Comparison of ENCODE assay signal across 9 mouse cellular contexts in genomic region chr11:75467512-75468215, GRCm38 (mm10). TPM values are rescaled to one million over a fixed set of nuclear protein-coding genes. Genes with fewer than 3 reads are reported as not detected.
A peak's percentile ranks its signal among the peaks of the same experiment; 100 is the strongest.
DNase-seq lines count a peak whose midpoint lies in the region; ATAC-seq and TF ChIP-seq lines count a peak whose summit lies in the region.
"Had no signal": no experiment of that assay in that cellular context is flagged by ENCODE, and none has a peak within 500 bp of the region (broad histone marks: within the 10 kb centered on the region; RNA-seq: fewer than 3 reads in every experiment).

No protein-coding gene starts in this region.

- H3K9ac ChIP-seq in hindbrain, embryonic 12.5 days, result peak overlapping the region; percentile 53
- peak overlapping the region; percentile 75 for H3K9ac ChIP-seq in limb, embryonic 13.5 days
- peak overlapping the region; percentile 82 for H3K9ac ChIP-seq in stomach, embryonic 16.5 days (ENCODE audit: low read length)

- ATAC-seq in hindbrain, embryonic 12.5 days (ENCODE audit: low FRiP score), result no peak
- ATAC-seq in limb, embryonic 13.5 days (ENCODE audit: low FRiP score, low read depth), result peak; percentile 71; the same call in 1 of the 2 replicates
- ATAC-seq in stomach, embryonic 16.5 days (ENCODE audit: insufficient read depth, low FRiP score), result peak; percentile 77
- no peak for ATAC-seq in activated CD4-positive, CD25-positive, alpha-beta regulatory T cell, adult 4 months
- ATAC-seq: Patski had no signal

- no peaks in the 10 kb centered on the region; the same call in 1 of the 2 replicates for H3K4me1 ChIP-seq in bone marrow, adult 2 months (ENCODE audit: control insufficient read depth, insufficient read depth, low read length)
- peaks cover 19% of the 10 kb centered on the region for H3K4me1 ChIP-seq in hindbrain, embryonic 12.5 days
- peaks cover 24% of the 10 kb centered on the region for H3K4me1 ChIP-seq in limb, embryonic 13.5 days
- peaks cover 22% of the 10 kb centered on the region for H3K4me1 ChIP-seq in midbrain, embryonic 10.5 days
- H3K4me1 ChIP-seq in stomach, embryonic 16.5 days (ENCODE audit: control insufficient read depth, insufficient read depth, low read length), result peaks cover 20% of the 10 kb centered on the region

- peak; percentile 32 for DNase-seq in CD4-positive helper T cell, adult 2 months (ENCODE audit: low read depth, low spot score)
- DNase-seq in gastrocnemius, adult 18-20 months (ENCODE audit: low spot score), result peak; percentile 66
- DNase-seq in midbrain, embryonic 10.5 days (ENCODE audit: low spot score), result peak; percentile 56

- H3K27me3 ChIP-seq in hindbrain, embryonic 12.5 days, result 0 out of 2 replicates have a peak, but pooled peaks cover 5% of the 10 kb centered on the region
- H3K27me3 ChIP-seq in limb, embryonic 13.5 days, result peaks cover 2% of the 10 kb centered on the region; the same call in 1 of the 2 replicates
- H3K27me3 ChIP-seq in midbrain, embryonic 10.5 days (ENCODE audit: low read depth, poor library complexity, severe bottlenecking), result peaks cover 19% of the 10 kb centered on the region
- H3K27me3 ChIP-seq in stomach, embryonic 16.5 days (ENCODE audit: control insufficient read depth, insufficient read depth, low read length), result no peaks in the 10 kb centered on the region
- H3K27me3 ChIP-seq: Patski had no signal

- H3K4me3 ChIP-seq in bone marrow, adult 2 months (replicated peaks; ENCODE audit: control insufficient read depth, low read depth, low read length), result peak overlapping the region; percentile 48
- peak overlapping the region; percentile 31 for H3K4me3 ChIP-seq in hindbrain, embryonic 12.5 days
- H3K4me3 ChIP-seq in limb, embryonic 13.5 days, result peak overlapping the region; percentile 48
- H3K4me3 ChIP-seq in midbrain, embryonic 10.5 days, result peak overlapping the region; percentile 55
- H3K4me3 ChIP-seq in stomach, embryonic 16.5 days (replicated peaks; ENCODE audit: low read length), result peak overlapping the region; percentile 59

- H3K36me3 ChIP-seq in hindbrain, embryonic 12.5 days, result peaks cover 17% of the 10 kb centered on the region
- H3K36me3 ChIP-seq in limb, embryonic 13.5 days, result peaks cover 14% of the 10 kb centered on the region
- H3K36me3 ChIP-seq in midbrain, embryonic 10.5 days, result peaks cover 15% of the 10 kb centered on the region
- 0 out of 2 replicates have a peak, but pooled peaks cover 5% of the 10 kb centered on the region for H3K36me3 ChIP-seq in stomach, embryonic 16.5 days (ENCODE audit: control insufficient read depth, insufficient read depth, low read length)

- peak overlapping the region; percentile 60 for H3K4me2 ChIP-seq in hindbrain, embryonic 12.5 days (replicated peaks)
- peak overlapping the region; percentile 83 for H3K4me2 ChIP-seq in limb, embryonic 13.5 days (replicated peaks)
- H3K4me2 ChIP-seq in stomach, embryonic 16.5 days (ENCODE audit: low read depth, low read length), result peak overlapping the region; percentile 87

- H3K27ac ChIP-seq in bone marrow, adult 2 months (ENCODE audit: control insufficient read depth, insufficient read depth, low read depth, low read length, poor library complexity), result no peak overlapping the region
- H3K27ac ChIP-seq in hindbrain, embryonic 12.5 days, result no peak overlapping the region
- H3K27ac ChIP-seq in limb, embryonic 13.5 days, result peak overlapping the region; percentile 48; the same call in 1 of the 2 replicates
- H3K27ac ChIP-seq in midbrain, embryonic 10.5 days (replicated peaks), result peak overlapping the region; percentile 69
- H3K27ac ChIP-seq in stomach, embryonic 16.5 days (ENCODE audit: low read length), result peak overlapping the region; percentile 17; the same call in 1 of the 2 replicates

- WGBS in bone marrow, adult 2 months, result 18% methylated on average over 19 of the region's 19 CpGs
- WGBS in hindbrain, embryonic 12.5 days, result 20% methylated on average over 19 of the region's 19 CpGs
- 18% methylated on average over 19 of the region's 19 CpGs for WGBS in limb, embryonic 13.5 days
- WGBS in midbrain, embryonic 10.5 days, result 14% methylated on average over 19 of the region's 19 CpGs
- WGBS in stomach, embryonic 16.5 days, result 17% methylated on average over 19 of the region's 19 CpGs

- no peaks in the 10 kb centered on the region for H3K9me3 ChIP-seq in hindbrain, embryonic 12.5 days (replicated peaks)
- H3K9me3 ChIP-seq in limb, embryonic 13.5 days, result peaks cover 4% of the 10 kb centered on the region; the same call in 1 of the 2 replicates
- H3K9me3 ChIP-seq in midbrain, embryonic 10.5 days (replicated peaks), result no peaks in the 10 kb centered on the region
- H3K9me3 ChIP-seq in stomach, embryonic 16.5 days (replicated peaks; ENCODE audit: control insufficient read depth, low read length), result no peaks in the 10 kb centered on the region

- TF ChIP-seq CTCF in bone marrow, adult 2 months (IDR thresholded peaks at IDR 0.05; ENCODE audit: control insufficient read depth, insufficient read depth, low read length), result no peak

- no peak for TF ChIP-seq POLR2A in bone marrow, adult 2 months (IDR thresholded peaks at IDR 0.05; ENCODE audit: borderline replicate concordance, control insufficient read depth, low read depth, low read length)

RNA-seq across cellular contexts. Expression of gene Tlcd2, which starts 6.1 kb away (rescaled TPM):
- polyA plus RNA-seq in bone marrow, adult 2 months (2011; ENCODE audit: insufficient read depth, insufficient read length, low replicate concordance, missing spikeins), result 1.2 and 5.0 TPM in 2 replicates
- total RNA-seq in gastrocnemius, adult 18-20 months (2021), result 1 to 10 TPM; 2.6 to 2.9 TPM
- polyA plus RNA-seq in hindbrain, embryonic 12.5 days (2016; fragmentation: Nextera tagmentation; extraction: Ambion mirVana), result 11.6 and 13.0 TPM in 2 replicates
- 26.4 and 26.9 TPM in 2 replicates for polyA plus RNA-seq in limb, embryonic 13.5 days (2015; fragmentation: Nextera tagmentation; extraction: Ambion mirVana)
- polyA plus RNA-seq in midbrain, embryonic 10.5 days (2016; fragmentation: Nextera tagmentation; extraction: Ambion mirVana), result 10.2 and 10.6 TPM in 2 replicates
- 22.7 and 22.9 TPM in 2 replicates for polyA plus RNA-seq in stomach, embryonic 16.5 days (2015; fragmentation: Nextera tagmentation; extraction: Ambion mirVana)
- polyA plus RNA-seq in activated CD4-positive, CD25-positive, alpha-beta regulatory T cell, adult 4 months (2017; shearing (Covaris generic)), result 10 to 100 TPM in 1 of 2 experiments, 1 to 10 TPM in 1; 5.6 to 16.0 TPM

RNA-seq across cellular contexts. Expression of gene Wdr81, which starts 13.1 kb away (rescaled TPM):
- 21.0 and 33.5 TPM in 2 replicates for polyA plus RNA-seq in bone marrow, adult 2 months (2011; ENCODE audit: insufficient read depth, insufficient read length, low replicate concordance, missing spikeins)
- total RNA-seq in gastrocnemius, adult 18-20 months (2021), result 1 to 10 TPM; 4.5 to 5.5 TPM
- 9.3 and 9.6 TPM in 2 replicates for polyA plus RNA-seq in hindbrain, embryonic 12.5 days (2016; fragmentation: Nextera tagmentation; extraction: Ambion mirVana)
- polyA plus RNA-seq in limb, embryonic 13.5 days (2015; fragmentation: Nextera tagmentation; extraction: Ambion mirVana), result 5.8 and 5.9 TPM in 2 replicates
- polyA plus RNA-seq in midbrain, embryonic 10.5 days (2016; fragmentation: Nextera tagmentation; extraction: Ambion mirVana), result 5.7 and 7.5 TPM in 2 replicates
- 6.8 and 7.0 TPM in 2 replicates for polyA plus RNA-seq in stomach, embryonic 16.5 days (2015; fragmentation: Nextera tagmentation; extraction: Ambion mirVana)
- polyA plus RNA-seq in activated CD4-positive, CD25-positive, alpha-beta regulatory T cell, adult 4 months (2017; shearing (Covaris generic)), result 1 to 10 TPM; 5.2 to 7.3 TPM

RNA-seq across cellular contexts. Expression of gene Prpf8, which starts 19.0 kb away (rescaled TPM):
- 18.5 and 35.4 TPM in 2 replicates for polyA plus RNA-seq in bone marrow, adult 2 months (2011; ENCODE audit: insufficient read depth, insufficient read length, low replicate concordance, missing spikeins)
- 10 to 100 TPM; 70.1 to 70.9 TPM for total RNA-seq in gastrocnemius, adult 18-20 months (2021)
- polyA plus RNA-seq in hindbrain, embryonic 12.5 days (2016; fragmentation: Nextera tagmentation; extraction: Ambion mirVana), result 68.9 and 74.2 TPM in 2 replicates
- polyA plus RNA-seq in limb, embryonic 13.5 days (2015; fragmentation: Nextera tagmentation; extraction: Ambion mirVana), result 60.8 and 63.0 TPM in 2 replicates
- 67.3 and 72.2 TPM in 2 replicates for polyA plus RNA-seq in midbrain, embryonic 10.5 days (2016; fragmentation: Nextera tagmentation; extraction: Ambion mirVana)
- polyA plus RNA-seq in stomach, embryonic 16.5 days (2015; fragmentation: Nextera tagmentation; extraction: Ambion mirVana), result 42.4 and 43.8 TPM in 2 replicates
- polyA plus RNA-seq in activated CD4-positive, CD25-positive, alpha-beta regulatory T cell, adult 4 months (2017; shearing (Covaris generic)), result 10 to 100 TPM; 33.9 to 38.7 TPM

RNA-seq across cellular contexts. Expression of gene Serpinf2, which starts 28.3 kb away (rescaled TPM):
- polyA plus RNA-seq in bone marrow, adult 2 months (2011; ENCODE audit: insufficient read depth, insufficient read length, low replicate concordance, missing spikeins), result 0.70 and 2.2 TPM in 2 replicates
- total RNA-seq in gastrocnemius, adult 18-20 months (2021), result under 1 TPM in 1 of 2 experiments, not detected in 1; 0.36 TPM
- polyA plus RNA-seq in hindbrain, embryonic 12.5 days (2016; fragmentation: Nextera tagmentation; extraction: Ambion mirVana), result not detected in 2 replicates
- 0.14 and 1.3 TPM in 2 replicates for polyA plus RNA-seq in limb, embryonic 13.5 days (2015; fragmentation: Nextera tagmentation; extraction: Ambion mirVana)
- polyA plus RNA-seq in midbrain, embryonic 10.5 days (2016; fragmentation: Nextera tagmentation; extraction: Ambion mirVana), result not detected in 2 replicates
- polyA plus RNA-seq in stomach, embryonic 16.5 days (2015; fragmentation: Nextera tagmentation; extraction: Ambion mirVana), result 65.3 and 68.3 TPM in 2 replicates
- polyA plus RNA-seq in activated CD4-positive, CD25-positive, alpha-beta regulatory T cell, adult 4 months (2017; shearing (Covaris generic)), result not detected

RNA-seq across cellular contexts. Expression of gene Rilp, which starts 42.2 kb away (rescaled TPM):
- 1.3 and 3.2 TPM in 2 replicates for polyA plus RNA-seq in bone marrow, adult 2 months (2011; ENCODE audit: insufficient read depth, insufficient read length, low replicate concordance, missing spikeins)
- total RNA-seq in gastrocnemius, adult 18-20 months (2021), result 10 to 100 TPM; 31.5 to 32.4 TPM
- polyA plus RNA-seq in hindbrain, embryonic 12.5 days (2016; fragmentation: Nextera tagmentation; extraction: Ambion mirVana), result 0.68 and 0.75 TPM in 2 replicates
- 0.34 and 0.66 TPM in 2 replicates for polyA plus RNA-seq in limb, embryonic 13.5 days (2015; fragmentation: Nextera tagmentation; extraction: Ambion mirVana)
- 0.35 and 0.44 TPM in 2 replicates for polyA plus RNA-seq in midbrain, embryonic 10.5 days (2016; fragmentation: Nextera tagmentation; extraction: Ambion mirVana)
- 1.4 and 1.7 TPM in 2 replicates for polyA plus RNA-seq in stomach, embryonic 16.5 days (2015; fragmentation: Nextera tagmentation; extraction: Ambion mirVana)
- not detected for polyA plus RNA-seq in activated CD4-positive, CD25-positive, alpha-beta regulatory T cell, adult 4 months (2017; shearing (Covaris generic))

Comparison
In these comparisons a context has a peak if more than half of its experiments do, and no peak if none do; other contexts are left out.
1. H3K27ac ChIP-seq: peak in limb, embryonic 13.5 days (single experiment), midbrain, embryonic 10.5 days (single experiment) and stomach, embryonic 16.5 days (single experiment); none in bone marrow, adult 2 months (single experiment) and hindbrain, embryonic 12.5 days (single experiment).
2. ATAC-seq: peak in limb, embryonic 13.5 days (single experiment) and stomach, embryonic 16.5 days (single experiment); none in hindbrain, embryonic 12.5 days (single experiment) and activated CD4-positive, CD25-positive, alpha-beta regulatory T cell, adult 4 months (single experiment).
3. Peak in every context shown above with its lines, with median percentiles within 50 percentile points of each other: DNase-seq, H3K4me3 ChIP-seq, H3K4me2 ChIP-seq and H3K9ac ChIP-seq.